Mouse (Mus musculus) neutrophil, adult 5-6 weeks (primary cell): Measurements from ENCODE around the gene Khdc4. TPM values are rescaled to one million over a fixed set of nuclear protein-coding genes. Genes with fewer than 3 reads are reported as not detected.

Source experiments
- total RNA-seq: library from RNA; stranded (forward); fragments of 200-1000 nt; gene quantifications from 2 replicates; pipeline ENCODE4 v1.2.3, GENCODE M21; 2017

Gene Khdc4
- total RNA-seq, 1 experiment from 2014 or later, result 135 TPM

Other genes starting within 250 kb of the Khdc4 start
- 161 and 176 TPM in 2 replicates for gene Sema4a, start 224.6 kb upstream of the Khdc4 start, total RNA-seq
- gene Lmna, start 175.8 kb upstream of the Khdc4 start, total RNA-seq, result 8.1 and 9.4 TPM in 2 replicates
- 0.47 and 0.49 TPM in 2 replicates for gene Mex3a, start 153.4 kb upstream of the Khdc4 start, total RNA-seq
- 0.47 and 1.1 TPM in 2 replicates for gene Rab25, start 137.5 kb upstream of the Khdc4 start, total RNA-seq
- gene Lamtor2, start 132.7 kb upstream of the Khdc4 start, total RNA-seq, result 66.6 and 68.0 TPM in 2 replicates
- 25.3 and 26.3 TPM in 2 replicates for gene Ubqln4, start 132.0 kb upstream of the Khdc4 start, total RNA-seq
- gene Ssr2, start 109.9 kb upstream of the Khdc4 start, total RNA-seq, result 21.5 and 25.4 TPM in 2 replicates
- gene Arhgef2, start 79.8 kb upstream of the Khdc4 start, total RNA-seq, result 144 and 164 TPM in 2 replicates
- gene Rxfp4, start 32.7 kb upstream of the Khdc4 start, total RNA-seq, result not detected in 2 replicates
- gene Rit1, start 31.0 kb downstream of the Khdc4 start, total RNA-seq, result 53.4 and 56.6 TPM in 2 replicates
- gene Syt11, start 89.4 kb downstream of the Khdc4 start, total RNA-seq, result 9.5 and 11.1 TPM in 2 replicates
- gene Gon4l, start 149.4 kb downstream of the Khdc4 start, total RNA-seq, result 50.8 and 52.1 TPM in 2 replicates
- 8.5 and 12.8 TPM in 2 replicates for gene Msto1, start 228.2 kb downstream of the Khdc4 start, total RNA-seq